Mouse (Mus musculus): Measurements from ENCODE around the gene Pttg1ip. TPM values are rescaled to one million over a fixed set of nuclear protein-coding genes. Genes with fewer than 3 reads are reported as not detected.

Pttg1ip gene
- total RNA-seq, 1 experiment, result 115 TPM

GRCm38 (mm10) chr10:77621546-77621945 is 40.0 kb downstream of the Pttg1ip start:
- peak overlapping the region; percentile 93 for H3K9ac ChIP-seq (ENCODE audit: insufficient read depth, low read depth, low read length, poor library complexity, severe bottlenecking)
- peaks cover 0 to 5% of the 10 kb centered on the region in 2 experiments; a peak in 2 of 4 replicates for H3K4me1 ChIP-seq (ENCODE audit: control insufficient read depth in 2 of 2, insufficient read depth in 2 of 2, low read length in 2 of 2, poor library complexity in 1 of 2)
- no peak for DNase-seq (ENCODE audit: low read depth, low spot score)
- H3K4me3 ChIP-seq (ENCODE audit: insufficient read depth in 1 of 2, low read depth in 1 of 2, low read length in 2 of 2, poor library complexity in 1 of 2, severe bottlenecking in 1 of 2), result peak overlapping the region; percentile 86 to 92
- TF ChIP-seq HCFC1 (IDR thresholded peaks at IDR 0.05; ENCODE audit: borderline replicate concordance, insufficient read depth, low read length) (no peak), CHD2 (IDR thresholded peaks at IDR 0.05; ENCODE audit: low read depth, low read length) (no peak), ZNF384 (IDR thresholded peaks at IDR 0.05; ENCODE audit: low read depth, low read length) (no peak), MAFK (IDR thresholded peaks at IDR 0.05; ENCODE audit: insufficient read depth, low read depth, low read length) (no peak), ZC3H11A (IDR thresholded peaks at IDR 0.05; ENCODE audit: borderline replicate concordance, low read depth, low read length) (no peak)
- H3K9me3 ChIP-seq (ENCODE audit: control insufficient read depth, insufficient read depth, low read depth, low read length), result no peaks in the 10 kb centered on the region
- H3K27ac ChIP-seq (ENCODE audit: insufficient read depth, low read depth, low read length, poor library complexity, severe bottlenecking), result no peak overlapping the region
- peaks cover 8% of the 10 kb centered on the region for H3K36me3 ChIP-seq (ENCODE audit: control insufficient read depth, insufficient read depth, low read length, poor library complexity, severe bottlenecking)
- in situ Hi-C loops (cut with MboI; ENCODE audit: low sequenced_read_pairs in 2 of 2, unreplicated experiment in 2 of 2), result no loop called here

GRCm38 (mm10) chr10:77622055-77622988 is 40.8 kb downstream of the Pttg1ip start, which contains the start of gene Ube2g2:
Gene Ube2g2, plus strand, starts transcription at chr10:77622275.
- H3K4me3 ChIP-seq (ENCODE audit: insufficient read depth in 1 of 2, low read depth in 1 of 2, low read length in 2 of 2, poor library complexity in 1 of 2, severe bottlenecking in 1 of 2), result peak within 1 kb of the TSS; percentile 86 to 92
- in situ Hi-C loops (cut with MboI; ENCODE audit: low sequenced_read_pairs in 2 of 2, unreplicated experiment in 2 of 2), result no loop called here

GRCm38 (mm10) chr10:77623069-77623492 is 41.6 kb downstream of the Pttg1ip start:
- H3K9me3 ChIP-seq (ENCODE audit: control insufficient read depth, insufficient read depth, low read depth, low read length), result no peaks in the 10 kb centered on the region
- H3K36me3 ChIP-seq (ENCODE audit: control insufficient read depth, insufficient read depth, low read length, poor library complexity, severe bottlenecking), result no peaks in the 10 kb centered on the region; the same call in 1 of the 2 replicates
- TF ChIP-seq HCFC1 (IDR thresholded peaks at IDR 0.05; ENCODE audit: borderline replicate concordance, insufficient read depth, low read length), result no peak
- TF ChIP-seq MAFK (IDR thresholded peaks at IDR 0.05; ENCODE audit: insufficient read depth, low read depth, low read length), result no peak
- TF ChIP-seq ZNF384 (IDR thresholded peaks at IDR 0.05; ENCODE audit: low read depth, low read length), result no peak
- TF ChIP-seq CHD2 (IDR thresholded peaks at IDR 0.05; ENCODE audit: low read depth, low read length), result no peak
- TF ChIP-seq ZC3H11A (IDR thresholded peaks at IDR 0.05; ENCODE audit: borderline replicate concordance, low read depth, low read length), result no peak
- no peak for DNase-seq (ENCODE audit: low read depth, low spot score)
- no peak overlapping the region for H3K27ac ChIP-seq (ENCODE audit: insufficient read depth, low read depth, low read length, poor library complexity, severe bottlenecking)
- in situ Hi-C loops (cut with MboI; ENCODE audit: low sequenced_read_pairs in 2 of 2, unreplicated experiment in 2 of 2), result no loop called here
- peak overlapping the region; percentile 86 to 92 for H3K4me3 ChIP-seq (ENCODE audit: insufficient read depth in 1 of 2, low read depth in 1 of 2, low read length in 2 of 2, poor library complexity in 1 of 2, severe bottlenecking in 1 of 2)
- H3K4me1 ChIP-seq (ENCODE audit: control insufficient read depth in 2 of 2, insufficient read depth in 2 of 2, low read length in 2 of 2, poor library complexity in 1 of 2), result peaks cover 0 to 5% of the 10 kb centered on the region in 2 experiments; a peak in 2 of 4 replicates
- peak overlapping the region; percentile 93; the same call in 1 of the 2 replicates for H3K9ac ChIP-seq (ENCODE audit: insufficient read depth, low read depth, low read length, poor library complexity, severe bottlenecking)

More at GRCm38 (mm10) chr10:77622055-77622988, 40.8 kb downstream of the Pttg1ip start, which contains the start of gene Ube2g2:
- Histone ChIP-seq H3K9ac (ENCODE audit: insufficient read depth, low read depth, low read length, poor library complexity, severe bottlenecking) (peak within 1 kb of the TSS; percentile 93), H3K9me3 (ENCODE audit: control insufficient read depth, insufficient read depth, low read depth, low read length) (no peaks in the 10 kb centered on the region), H3K4me1 (ENCODE audit: control insufficient read depth in 2 of 2, insufficient read depth in 2 of 2, low read length in 2 of 2, poor library complexity in 1 of 2) (peaks cover 0 to 5% of the 10 kb centered on the region in 2 experiments; a peak in 2 of 4 replicates), H3K27ac (ENCODE audit: insufficient read depth, low read depth, low read length, poor library complexity, severe bottlenecking) (no peak within 1 kb of the TSS), H3K36me3 (ENCODE audit: control insufficient read depth, insufficient read depth, low read length, poor library complexity, severe bottlenecking) (peaks cover 2% of the 10 kb centered on the region)
- DNase-seq (ENCODE audit: low read depth, low spot score), result peak; percentile 71
- TF ChIP-seq HCFC1 (IDR thresholded peaks at IDR 0.05; ENCODE audit: borderline replicate concordance, insufficient read depth, low read length) (peak; percentile 83), ZC3H11A (IDR thresholded peaks at IDR 0.05; ENCODE audit: borderline replicate concordance, low read depth, low read length) (peak; percentile 83), CHD2 (IDR thresholded peaks at IDR 0.05; ENCODE audit: low read depth, low read length) (peak; percentile 73), ZNF384 (IDR thresholded peaks at IDR 0.05; ENCODE audit: low read depth, low read length) (no peak), MAFK (IDR thresholded peaks at IDR 0.05; ENCODE audit: insufficient read depth, low read depth, low read length) (no peak)

DNA sequence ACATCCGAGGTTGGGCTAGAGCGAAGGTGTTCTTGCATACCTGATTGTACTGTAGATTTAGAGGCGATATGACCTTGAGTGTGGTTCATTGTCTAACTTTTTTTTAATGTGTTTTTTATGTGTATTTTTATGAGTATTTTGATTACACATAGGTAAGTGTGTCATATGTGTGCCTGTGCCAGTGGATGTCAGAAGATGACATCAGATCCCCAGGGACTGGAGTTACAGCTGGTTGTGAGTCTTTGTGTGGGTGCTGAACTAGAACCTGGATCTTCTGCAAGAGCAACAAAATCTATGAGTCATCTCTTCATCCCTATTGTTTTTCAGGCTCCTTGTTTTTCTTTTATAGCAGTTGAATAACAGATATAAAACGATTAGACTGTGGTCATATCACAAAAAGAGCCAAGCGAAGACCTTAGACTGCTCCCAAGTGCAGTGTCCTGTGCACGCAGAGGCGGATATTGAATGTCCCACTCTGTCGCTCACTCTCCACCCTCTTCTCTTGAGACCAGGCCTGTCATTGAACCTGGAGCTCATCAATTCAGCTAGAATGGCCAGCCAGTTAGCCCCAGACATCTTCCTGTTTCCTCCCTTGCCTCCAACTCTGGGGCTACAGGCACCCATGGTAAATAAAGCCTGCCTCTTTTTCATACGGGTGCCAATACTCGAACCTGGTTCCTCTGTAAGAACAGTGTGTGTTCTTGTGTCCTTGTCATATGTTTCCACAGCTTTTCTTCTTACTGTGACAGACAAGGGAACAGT is 42.3 kb downstream of the Pttg1ip start:
- DNase-seq (ENCODE audit: low read depth, low spot score), result no peak
- TF ChIP-seq ZNF384 (IDR thresholded peaks at IDR 0.05; ENCODE audit: low read depth, low read length) (no peak), HCFC1 (IDR thresholded peaks at IDR 0.05; ENCODE audit: borderline replicate concordance, insufficient read depth, low read length) (no peak), CHD2 (IDR thresholded peaks at IDR 0.05; ENCODE audit: low read depth, low read length) (no peak), ZC3H11A (IDR thresholded peaks at IDR 0.05; ENCODE audit: borderline replicate concordance, low read depth, low read length) (no peak), MAFK (IDR thresholded peaks at IDR 0.05; ENCODE audit: insufficient read depth, low read depth, low read length) (no peak)
- H3K4me1 ChIP-seq (ENCODE audit: control insufficient read depth in 2 of 2, insufficient read depth in 2 of 2, low read length in 2 of 2, poor library complexity in 1 of 2), result peaks cover 0 to 8% of the 10 kb centered on the region in 2 experiments; a peak in 2 of 4 replicates
- H3K27ac ChIP-seq (ENCODE audit: insufficient read depth, low read depth, low read length, poor library complexity, severe bottlenecking), result no peak overlapping the region
- no peak overlapping the region for H3K9ac ChIP-seq (ENCODE audit: insufficient read depth, low read depth, low read length, poor library complexity, severe bottlenecking)
- H3K4me3 ChIP-seq (ENCODE audit: insufficient read depth in 1 of 2, low read depth in 1 of 2, low read length in 2 of 2, poor library complexity in 1 of 2, severe bottlenecking in 1 of 2), result no peak overlapping the region
- in situ Hi-C loops (cut with MboI; ENCODE audit: low sequenced_read_pairs in 2 of 2, unreplicated experiment in 2 of 2), result no loop called here
- H3K36me3 ChIP-seq (ENCODE audit: control insufficient read depth, insufficient read depth, low read length, poor library complexity, severe bottlenecking), result no peaks in the 10 kb centered on the region; the same call in 1 of the 2 replicates
- H3K9me3 ChIP-seq (ENCODE audit: control insufficient read depth, insufficient read depth, low read depth, low read length), result no peaks in the 10 kb centered on the region
